Mouse (Mus musculus): ENCODE results near the gene Dapp1. TPM values are rescaled to one million over a fixed set of nuclear protein-coding genes. Genes with fewer than 3 reads are reported as not detected.
"Not testable (repeated sequence)": the region's sequence is repeated elsewhere in the genome, so short reads cannot be mapped to it uniquely, and the experiment has no call there.

Dapp1 gene
- polyA plus RNA-seq, 1 experiment, result 9.9 TPM

DNA sequence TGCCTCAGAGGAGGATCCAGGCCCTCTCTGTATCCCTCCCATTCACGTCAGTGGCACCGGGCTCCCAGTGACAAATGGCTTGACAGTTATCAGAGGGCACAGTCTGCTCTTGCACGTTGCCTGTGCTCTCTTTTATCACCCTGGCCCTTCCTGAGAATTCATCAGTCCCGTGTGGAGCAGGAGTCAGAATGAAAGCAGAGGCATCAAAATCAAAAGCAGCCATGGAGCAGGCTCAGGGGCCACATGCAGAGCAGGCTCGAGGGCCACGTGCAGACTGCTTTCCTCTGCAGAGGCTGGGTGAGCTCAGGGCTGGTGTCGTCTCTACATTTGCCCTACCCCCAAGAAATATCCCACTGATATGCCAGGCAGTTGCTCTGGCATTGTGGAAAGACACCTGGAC is 29.5 kb downstream of the Dapp1 start:
- no peaks in the 10 kb centered on the region for H3K27me3 ChIP-seq (ENCODE audit: control insufficient read depth, insufficient read depth, low read length, poor library complexity, severe bottlenecking)
- H3K36me3 ChIP-seq (ENCODE audit: control insufficient read depth, insufficient read depth, low read length, poor library complexity, severe bottlenecking), result no peaks in the 10 kb centered on the region; the same call in 1 of the 2 replicates
- peak overlapping the region; percentile 17; the same call in 1 of the 2 replicates for H3K27ac ChIP-seq (ENCODE audit: insufficient read depth, low read length)
- no peak for TF ChIP-seq EP300 (IDR thresholded peaks at IDR 0.05; ENCODE audit: insufficient read depth, low read depth, low read length)
- no peak for TF ChIP-seq CTCF (IDR thresholded peaks at IDR 0.05; ENCODE audit: low read depth, low read length)
- no peak for TF ChIP-seq POLR2A (IDR thresholded peaks at IDR 0.05; ENCODE audit: insufficient read depth, low read length)
- H3K9me3 ChIP-seq (replicated peaks; ENCODE audit: control insufficient read depth, insufficient read depth, low read length, poor library complexity, severe bottlenecking), result no peaks in the 10 kb centered on the region
- H3K9ac ChIP-seq (ENCODE audit: low read depth, poor library complexity, severe bottlenecking), result no peak overlapping the region
- no peak overlapping the region for H3K4me3 ChIP-seq (ENCODE audit: low read depth, low read length)
- peaks cover 13% of the 10 kb centered on the region for H3K4me1 ChIP-seq (ENCODE audit: control insufficient read depth, insufficient read depth, low read length)

GRCm38 (mm10) chr3:137951302-137951701 is 30.0 kb downstream of the Dapp1 start:
- not testable (repeated sequence) for H3K4me3 ChIP-seq (ENCODE audit: low read depth, low read length); H3K27ac ChIP-seq (ENCODE audit: insufficient read depth, low read length); H3K9me3 ChIP-seq (replicated peaks; ENCODE audit: control insufficient read depth, insufficient read depth, low read length, poor library complexity, severe bottlenecking); H3K27me3 ChIP-seq (ENCODE audit: control insufficient read depth, insufficient read depth, low read length, poor library complexity, severe bottlenecking); H3K9ac ChIP-seq (ENCODE audit: low read depth, poor library complexity, severe bottlenecking); H3K36me3 ChIP-seq (ENCODE audit: control insufficient read depth, insufficient read depth, low read length, poor library complexity, severe bottlenecking)
- peaks cover 13% of the 10 kb centered on the region for H3K4me1 ChIP-seq (ENCODE audit: control insufficient read depth, insufficient read depth, low read length)

DNA sequence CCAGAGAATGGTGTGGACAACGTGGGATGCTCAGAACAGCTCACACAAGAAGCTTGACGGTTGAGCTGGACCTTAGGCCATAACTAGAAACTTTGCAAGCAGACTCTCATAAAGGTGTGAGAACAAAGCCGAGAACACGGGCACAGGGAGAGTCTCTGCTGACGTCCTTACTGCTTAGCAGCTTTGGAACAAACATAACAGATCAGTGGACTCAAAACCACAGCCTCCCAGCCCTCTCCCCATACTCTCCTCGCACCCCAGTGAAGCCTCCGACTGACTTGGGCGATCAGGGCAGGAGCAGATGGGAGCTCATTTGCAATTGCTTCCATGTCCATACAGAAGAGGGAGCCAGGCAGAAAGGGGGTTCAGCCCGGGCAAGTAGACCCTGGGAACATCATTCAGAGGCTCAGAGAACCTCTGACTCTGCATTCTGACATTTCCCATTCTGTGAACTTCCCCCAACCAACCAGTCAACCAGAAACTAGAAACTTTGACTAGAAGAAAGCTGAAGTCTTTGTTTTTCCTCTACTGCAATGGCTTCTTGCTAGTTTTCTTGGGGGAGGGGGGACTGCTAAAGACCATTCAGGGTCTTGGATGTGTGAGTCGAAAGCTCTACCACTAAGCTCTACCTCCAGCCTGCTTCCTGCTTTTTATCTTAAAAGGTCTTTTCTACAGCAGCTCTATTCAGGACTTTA is 31.0 kb downstream of the Dapp1 start:
- Histone ChIP-seq H3K27ac (ENCODE audit: insufficient read depth, low read length) (0 out of 2 replicates have a peak overlapping the region, but pooled peaks have one; percentile 30), H3K27me3 (ENCODE audit: control insufficient read depth, insufficient read depth, low read length, poor library complexity, severe bottlenecking) (no peaks in the 10 kb centered on the region), H3K36me3 (ENCODE audit: control insufficient read depth, insufficient read depth, low read length, poor library complexity, severe bottlenecking) (no peaks in the 10 kb centered on the region; the same call in 1 of the 2 replicates), H3K4me1 (ENCODE audit: control insufficient read depth, insufficient read depth, low read length) (peaks cover 13% of the 10 kb centered on the region), H3K4me3 (ENCODE audit: low read depth, low read length) (no peak overlapping the region), H3K9ac (ENCODE audit: low read depth, poor library complexity, severe bottlenecking) (no peak overlapping the region), H3K9me3 (replicated peaks; ENCODE audit: control insufficient read depth, insufficient read depth, low read length, poor library complexity, severe bottlenecking) (no peaks in the 10 kb centered on the region)
- TF ChIP-seq POLR2A (IDR thresholded peaks at IDR 0.05; ENCODE audit: insufficient read depth, low read length), result no peak
- TF ChIP-seq CTCF (IDR thresholded peaks at IDR 0.05; ENCODE audit: low read depth, low read length), result no peak
- TF ChIP-seq EP300 (IDR thresholded peaks at IDR 0.05; ENCODE audit: insufficient read depth, low read depth, low read length), result no peak

DNA sequence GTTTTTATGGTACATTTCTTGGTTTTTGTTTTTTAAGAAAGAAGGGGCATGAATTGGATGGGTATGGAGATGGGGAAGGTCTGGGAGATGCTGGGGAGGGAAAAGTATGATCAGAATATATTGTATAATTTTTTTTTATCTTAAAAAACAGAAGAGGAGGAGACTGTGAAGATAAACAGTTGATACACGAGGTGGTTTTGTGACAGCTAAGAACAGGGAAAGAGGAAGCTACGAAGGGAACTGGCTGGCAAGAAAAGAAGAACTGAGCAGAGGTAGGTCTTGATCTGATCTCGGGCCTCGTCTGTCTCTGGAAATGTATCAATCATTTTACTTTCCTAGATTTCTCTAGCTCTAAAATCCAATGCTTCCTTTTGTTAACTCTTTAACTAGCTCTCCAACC is 33.8 kb downstream of the Dapp1 start:
- Histone ChIP-seq H3K9me3 (replicated peaks; ENCODE audit: control insufficient read depth, insufficient read depth, low read length, poor library complexity, severe bottlenecking) (no peaks in the 10 kb centered on the region), H3K27me3 (ENCODE audit: control insufficient read depth, insufficient read depth, low read length, poor library complexity, severe bottlenecking) (no peaks in the 10 kb centered on the region), H3K4me1 (ENCODE audit: control insufficient read depth, insufficient read depth, low read length) (peaks cover 9% of the 10 kb centered on the region), H3K4me3 (ENCODE audit: low read depth, low read length) (no peak overlapping the region), H3K9ac (ENCODE audit: low read depth, poor library complexity, severe bottlenecking) (no peak overlapping the region), H3K27ac (ENCODE audit: insufficient read depth, low read length) (no peak overlapping the region), H3K36me3 (ENCODE audit: control insufficient read depth, insufficient read depth, low read length, poor library complexity, severe bottlenecking) (no peaks in the 10 kb centered on the region; the same call in 1 of the 2 replicates)
- no peak for TF ChIP-seq CTCF (IDR thresholded peaks at IDR 0.05; ENCODE audit: low read depth, low read length)

DNA sequence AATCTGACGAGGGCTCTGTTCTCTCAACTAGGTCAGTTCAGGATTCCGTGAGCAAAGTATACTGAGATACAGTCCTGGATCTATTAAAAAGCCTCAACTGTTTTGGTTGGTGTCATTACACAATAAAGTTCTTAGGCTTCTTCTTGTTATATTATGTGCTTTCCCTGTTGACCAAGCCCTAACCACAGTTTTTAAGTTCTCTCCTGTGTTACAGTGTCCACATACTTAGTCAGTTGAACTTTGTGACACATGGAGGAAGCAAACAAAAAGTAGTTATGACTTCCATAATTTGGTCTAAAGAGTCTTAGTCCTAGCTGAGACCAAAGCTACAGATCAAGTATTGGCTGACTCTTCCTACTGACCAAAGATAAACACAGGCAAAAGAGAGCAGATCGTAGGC is 34.5 kb downstream of the Dapp1 start:
- no peaks in the 10 kb centered on the region; the same call in 1 of the 2 replicates for H3K36me3 ChIP-seq (ENCODE audit: control insufficient read depth, insufficient read depth, low read length, poor library complexity, severe bottlenecking)
- H3K4me3 ChIP-seq (ENCODE audit: low read depth, low read length), result no peak overlapping the region
- peaks cover 7% of the 10 kb centered on the region for H3K4me1 ChIP-seq (ENCODE audit: control insufficient read depth, insufficient read depth, low read length)
- no peak overlapping the region for H3K27ac ChIP-seq (ENCODE audit: insufficient read depth, low read length)
- no peak overlapping the region for H3K9ac ChIP-seq (ENCODE audit: low read depth, poor library complexity, severe bottlenecking)
- H3K27me3 ChIP-seq (ENCODE audit: control insufficient read depth, insufficient read depth, low read length, poor library complexity, severe bottlenecking), result no peaks in the 10 kb centered on the region
- no peaks in the 10 kb centered on the region for H3K9me3 ChIP-seq (replicated peaks; ENCODE audit: control insufficient read depth, insufficient read depth, low read length, poor library complexity, severe bottlenecking)
- TF ChIP-seq EP300 (IDR thresholded peaks at IDR 0.05; ENCODE audit: insufficient read depth, low read depth, low read length), result no peak

DNA sequence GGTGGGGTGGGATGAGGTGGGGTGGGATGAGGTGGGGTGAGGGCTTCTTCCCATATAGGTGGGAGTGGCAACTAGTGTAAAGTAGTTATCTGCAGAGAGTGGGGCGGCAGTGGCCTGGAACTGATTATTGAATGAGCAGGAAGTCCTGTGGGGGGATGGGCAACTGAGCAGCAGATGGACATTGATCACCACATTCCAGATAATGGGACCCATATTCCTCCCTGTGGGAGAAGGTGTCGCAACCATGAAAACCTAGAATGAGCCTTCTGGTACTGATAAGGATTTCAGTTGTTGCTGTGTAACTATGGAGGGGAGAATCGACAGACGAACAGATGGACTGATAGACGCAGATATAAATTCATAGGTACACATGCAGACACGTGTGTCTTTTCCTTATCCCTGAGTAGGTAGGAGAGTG is 37.6 kb downstream of the Dapp1 start:
- no peaks in the 10 kb centered on the region for H3K9me3 ChIP-seq (replicated peaks; ENCODE audit: control insufficient read depth, insufficient read depth, low read length, poor library complexity, severe bottlenecking)
- no peak overlapping the region for H3K4me3 ChIP-seq (ENCODE audit: low read depth, low read length)
- TF ChIP-seq CTCF (IDR thresholded peaks at IDR 0.05; ENCODE audit: low read depth, low read length) (no peak), POLR2A (IDR thresholded peaks at IDR 0.05; ENCODE audit: insufficient read depth, low read length) (no peak), EP300 (IDR thresholded peaks at IDR 0.05; ENCODE audit: insufficient read depth, low read depth, low read length) (no peak)
- H3K27me3 ChIP-seq (ENCODE audit: control insufficient read depth, insufficient read depth, low read length, poor library complexity, severe bottlenecking), result no peaks in the 10 kb centered on the region
- H3K27ac ChIP-seq (ENCODE audit: insufficient read depth, low read length), result no peak overlapping the region
- no peak overlapping the region for H3K9ac ChIP-seq (ENCODE audit: low read depth, poor library complexity, severe bottlenecking)
- no peaks in the 10 kb centered on the region for H3K36me3 ChIP-seq (ENCODE audit: control insufficient read depth, insufficient read depth, low read length, poor library complexity, severe bottlenecking)
- H3K4me1 ChIP-seq (ENCODE audit: control insufficient read depth, insufficient read depth, low read length), result peaks cover 2% of the 10 kb centered on the region

All from ES-Bruce4 (cell line).